Mouse (Mus musculus): ENCODE data around the gene Gsto2. TPM values are rescaled to one million over a fixed set of nuclear protein-coding genes. Genes with fewer than 3 reads are reported as not detected.
A peak's percentile ranks its signal among the peaks of the same experiment; 100 is the strongest.

Gsto2 gene
- polyA plus RNA-seq, 1 experiment: 5.7 TPM

DNA sequence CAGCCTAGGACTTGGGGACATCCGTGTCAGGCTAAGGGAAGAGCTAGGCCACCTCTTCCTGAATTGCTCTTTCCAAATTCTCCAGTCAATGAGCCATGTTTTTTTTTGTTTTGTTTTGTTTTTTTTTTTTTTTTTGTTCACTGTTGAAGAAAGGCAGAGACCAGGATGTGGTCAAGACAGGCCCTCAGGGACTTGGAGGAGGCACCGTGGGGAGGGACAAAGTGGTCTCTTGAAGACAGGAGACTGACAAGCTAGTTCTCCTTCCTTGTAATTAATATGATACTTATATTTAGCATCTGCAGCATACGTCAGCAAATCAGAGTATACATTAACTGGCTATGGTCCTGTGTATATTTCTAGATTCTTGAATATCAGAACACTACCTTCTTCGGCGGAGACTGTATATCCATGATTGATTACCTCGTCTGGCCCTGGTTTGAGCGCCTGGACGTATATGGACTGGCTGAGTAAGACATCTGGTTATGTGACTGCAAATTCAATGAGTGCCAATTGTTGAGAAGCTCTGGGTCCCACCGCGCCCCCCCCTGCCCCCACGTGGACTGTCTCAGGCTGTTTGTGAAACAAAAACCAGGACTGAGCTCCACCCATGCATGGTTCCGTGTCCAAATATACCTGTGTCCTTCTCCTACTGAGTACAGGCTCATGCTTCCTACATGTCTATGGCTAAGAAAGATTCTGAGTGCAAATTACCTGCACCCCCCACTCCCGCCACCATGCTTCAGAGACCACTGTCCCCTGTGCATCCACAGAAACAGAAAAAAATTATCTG is 19.2 kb downstream of the Gsto2 start:
- Histone ChIP-seq H3K27me3 (ENCODE audit: control insufficient read depth, insufficient read depth, insufficient read length) (no peaks in the 10 kb centered on the region), H3ac (ENCODE audit: control insufficient read depth, insufficient read length) (no peak overlapping the region), H3K4me2 (ENCODE audit: low read depth) (peak overlapping the region; percentile 80), H3K79me2 (ENCODE audit: control insufficient read depth, insufficient read depth) (no peaks in the 10 kb centered on the region), H3K4me3 (no peak overlapping the region), H3K36me3 (ENCODE audit: control insufficient read depth, insufficient read depth) (no peaks in the 10 kb centered on the region)
- TF ChIP-seq MAX (IDR thresholded peaks at IDR 0.05; ENCODE audit: low read depth) (no peak), TCF12 (IDR thresholded peaks at IDR 0.05; ENCODE audit: insufficient read depth, poor library complexity, severe bottlenecking) (no peak), TCF3 (IDR thresholded peaks at IDR 0.05; ENCODE audit: insufficient read length, low read depth) (no peak), POLR2A (IDR thresholded peaks at IDR 0.05; ENCODE audit: insufficient read length, low read depth) (no peak), REST (IDR thresholded peaks at IDR 0.05; ENCODE audit: insufficient read depth, insufficient read length) (no peak), SRF (IDR thresholded peaks at IDR 0.05; ENCODE audit: control insufficient read depth, insufficient read length, low read depth) (no peak), MYOD1 (IDR thresholded peaks at IDR 0.05; ENCODE audit: control insufficient read depth in 1 of 3, insufficient read length in 2 of 3, low read depth in 2 of 3) (no peak)

GRCm38 (mm10) chr19:47885191-47885743 is 19.9 kb downstream of the Gsto2 start:
- TF ChIP-seq SRF (IDR thresholded peaks at IDR 0.05; ENCODE audit: control insufficient read depth, insufficient read length, low read depth) (no peak), MYOG (IDR thresholded peaks at IDR 0.05; ENCODE audit: control insufficient read depth in 1 of 3, insufficient read depth in 1 of 3, insufficient read length in 2 of 3, low read depth in 2 of 3) (peak in 1 of 3 experiments; percentile 63), MYOD1 (IDR thresholded peaks at IDR 0.05; ENCODE audit: control insufficient read depth in 1 of 3, insufficient read length in 2 of 3, low read depth in 2 of 3) (peak in 1 of 3 experiments; percentile 66)
- peak overlapping the region; percentile 80 for H3K4me2 ChIP-seq (ENCODE audit: low read depth)
- no peak overlapping the region for H3K4me3 ChIP-seq

DNA sequence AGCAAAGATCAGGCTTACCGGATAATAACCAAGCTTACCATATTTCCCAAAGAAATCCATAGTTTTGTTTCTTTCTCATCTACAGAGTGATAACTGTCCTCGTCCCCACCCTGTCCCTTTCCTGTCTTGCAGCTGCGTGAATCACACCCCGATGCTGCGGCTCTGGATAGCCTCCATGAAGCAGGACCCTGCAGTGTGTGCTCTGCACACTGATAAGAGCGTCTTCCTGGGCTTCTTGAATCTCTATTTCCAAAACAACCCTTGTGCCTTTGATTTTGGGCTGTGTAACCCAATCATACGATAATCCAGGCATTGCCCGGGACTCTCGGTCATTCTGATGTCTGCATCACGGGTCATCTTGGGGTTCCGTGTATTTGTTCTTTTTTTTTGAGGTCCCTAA is 20.6 kb downstream of the Gsto2 start:
- no peaks in the 10 kb centered on the region for H3K27me3 ChIP-seq (ENCODE audit: control insufficient read depth, insufficient read depth, insufficient read length)
- H3K79me2 ChIP-seq (ENCODE audit: control insufficient read depth, insufficient read depth): no peaks in the 10 kb centered on the region
- no peak for TF ChIP-seq TCF12 (IDR thresholded peaks at IDR 0.05; ENCODE audit: insufficient read depth, poor library complexity, severe bottlenecking)
- no peak for TF ChIP-seq POLR2AphosphoS2 (IDR thresholded peaks at IDR 0.05; ENCODE audit: insufficient read length, low read depth)
- TF ChIP-seq MYOG (IDR thresholded peaks at IDR 0.05; ENCODE audit: control insufficient read depth in 1 of 3, insufficient read depth in 1 of 3, insufficient read length in 2 of 3, low read depth in 2 of 3): peak in 1 of 3 experiments; percentile 14
- no peak for TF ChIP-seq MAX (IDR thresholded peaks at IDR 0.05; ENCODE audit: low read depth)
- TF ChIP-seq MYOD1 (IDR thresholded peaks at IDR 0.05; ENCODE audit: control insufficient read depth in 1 of 3, insufficient read length in 2 of 3, low read depth in 2 of 3): peak in 1 of 3 experiments; percentile 10
- TF ChIP-seq E2F4 (IDR thresholded peaks at IDR 0.05; ENCODE audit: insufficient read depth): no peak
- TF ChIP-seq USF1 (IDR thresholded peaks at IDR 0.05; ENCODE audit: low read depth): no peak
- TF ChIP-seq POLR2A (IDR thresholded peaks at IDR 0.05; ENCODE audit: insufficient read length, low read depth): no peak
- TF ChIP-seq REST (IDR thresholded peaks at IDR 0.05; ENCODE audit: insufficient read depth, insufficient read length): no peak
- no peak for TF ChIP-seq SRF (IDR thresholded peaks at IDR 0.05; ENCODE audit: control insufficient read depth, insufficient read length, low read depth)
- no peak overlapping the region for H3K4me3 ChIP-seq
- H3ac ChIP-seq (ENCODE audit: control insufficient read depth, insufficient read length): no peak overlapping the region
- peak overlapping the region; percentile 80 for H3K4me2 ChIP-seq (ENCODE audit: low read depth)
- no peaks in the 10 kb centered on the region for H3K36me3 ChIP-seq (ENCODE audit: control insufficient read depth, insufficient read depth)

More at GRCm38 (mm10) chr19:47885191-47885743, 19.9 kb downstream of the Gsto2 start:
- H3K27me3 ChIP-seq (ENCODE audit: control insufficient read depth, insufficient read depth, insufficient read length): no peaks in the 10 kb centered on the region
- H3K79me2 ChIP-seq (ENCODE audit: control insufficient read depth, insufficient read depth): no peaks in the 10 kb centered on the region
- H3K36me3 ChIP-seq (ENCODE audit: control insufficient read depth, insufficient read depth): no peaks in the 10 kb centered on the region
- H3ac ChIP-seq (ENCODE audit: control insufficient read depth, insufficient read length): no peak overlapping the region

GRCm38 (mm10) chr19:47886617-47887016 is 21.3 kb downstream of the Gsto2 start:
- H3K79me2 ChIP-seq (ENCODE audit: control insufficient read depth, insufficient read depth): no peaks in the 10 kb centered on the region
- no peak for TF ChIP-seq POLR2A (IDR thresholded peaks at IDR 0.05; ENCODE audit: insufficient read length, low read depth)
- peak; percentile 61 for TF ChIP-seq USF1 (IDR thresholded peaks at IDR 0.05; ENCODE audit: low read depth)
- TF ChIP-seq POLR2AphosphoS2 (IDR thresholded peaks at IDR 0.05; ENCODE audit: insufficient read length, low read depth): peak; percentile 20
- no peak for TF ChIP-seq REST (IDR thresholded peaks at IDR 0.05; ENCODE audit: insufficient read depth, insufficient read length)
- no peak for TF ChIP-seq MYOD1 (IDR thresholded peaks at IDR 0.05; ENCODE audit: control insufficient read depth in 1 of 3, insufficient read length in 2 of 3, low read depth in 2 of 3)
- TF ChIP-seq MAX (IDR thresholded peaks at IDR 0.05; ENCODE audit: low read depth): no peak
- TF ChIP-seq SRF (IDR thresholded peaks at IDR 0.05; ENCODE audit: control insufficient read depth, insufficient read length, low read depth): no peak
- no peak for TF ChIP-seq MYOG (IDR thresholded peaks at IDR 0.05; ENCODE audit: control insufficient read depth in 1 of 3, insufficient read depth in 1 of 3, insufficient read length in 2 of 3, low read depth in 2 of 3)
- TF ChIP-seq TCF3 (IDR thresholded peaks at IDR 0.05; ENCODE audit: insufficient read length, low read depth): no peak
- TF ChIP-seq CEBPB (IDR thresholded peaks at IDR 0.05; ENCODE audit: insufficient read depth, poor library complexity, severe bottlenecking): peak; percentile 61; the same call in 1 of the 2 replicates
- TF ChIP-seq TCF12 (IDR thresholded peaks at IDR 0.05; ENCODE audit: insufficient read depth, poor library complexity, severe bottlenecking): no peak
- no peak for TF ChIP-seq E2F4 (IDR thresholded peaks at IDR 0.05; ENCODE audit: insufficient read depth)
- peak overlapping the region; percentile 80 for H3K4me2 ChIP-seq (ENCODE audit: low read depth)
- no peaks in the 10 kb centered on the region for H3K36me3 ChIP-seq (ENCODE audit: control insufficient read depth, insufficient read depth)
- no peak overlapping the region for H3K4me3 ChIP-seq
- H3ac ChIP-seq (ENCODE audit: control insufficient read depth, insufficient read length): no peak overlapping the region
- H3K27me3 ChIP-seq (ENCODE audit: control insufficient read depth, insufficient read depth, insufficient read length): no peaks in the 10 kb centered on the region

Measured in myocyte (in vitro differentiated cells).